Mouse (Mus musculus) bone marrow macrophage, adult 2 months (primary cell): ENCODE measurements at regions not wholly inside any gene's neighbourhood (a gene's known extent, or its start where the extent isn't known, plus 50 kb on each side); places are given as distances from the start of the nearest gene placed in this dataset.
A peak's percentile ranks its signal among the peaks of the same experiment; 100 is the strongest.
"Not testable (repeated sequence)": the region's sequence is repeated elsewhere in the genome, so short reads cannot be mapped to it uniquely, and the experiment has no call there.

Experiments
- H3K27ac ChIP-seq: 2 replicates; pipeline ENCODE4 v1.5.1; 2012; ENCODE audit warnings: low read depth, low read length; ENCODE audit not compliant: insufficient read depth
- H3K4me1 ChIP-seq: 2 replicates; pipeline ENCODE4 v1.6.1; 2012; ENCODE audit warnings: low read length; ENCODE audit not compliant: control insufficient read depth, insufficient read depth
- H3K4me3 ChIP-seq: 2 replicates; pipeline ENCODE4 v1.5.1; 2012; ENCODE audit warnings: mild to moderate bottlenecking, low read length, moderate library complexity; ENCODE audit not compliant: insufficient read depth
- CTCF ChIP-seq: IDR thresholded peaks from 2 replicates; pipeline ENCODE4 v1.5.1; 2012; ENCODE audit warnings: low read depth, mild to moderate bottlenecking, low read length, moderate library complexity

DNA sequence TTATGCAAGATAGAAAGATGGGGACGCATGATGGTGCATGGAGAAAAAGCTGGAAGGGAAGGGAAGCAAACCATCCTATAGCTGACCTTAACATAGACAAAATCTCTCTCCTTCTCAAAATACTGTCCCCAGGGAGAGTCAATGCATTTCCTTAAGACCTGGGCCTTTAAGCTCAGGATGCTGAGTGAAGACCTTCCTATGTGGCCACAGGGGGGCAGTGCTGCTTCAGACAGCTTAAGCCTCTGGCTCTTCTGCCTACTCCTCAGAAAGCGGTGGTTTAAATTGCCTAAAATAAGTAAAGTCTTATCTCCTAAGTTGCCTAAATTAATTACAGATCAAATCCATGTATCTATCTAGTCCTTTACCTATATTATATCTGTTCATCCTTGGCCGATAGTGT is 760.4 kb upstream of the Olfr1507 start:
- H3K4me1 ChIP-seq, H3K4me3 ChIP-seq, H3K27ac ChIP-seq: not testable (repeated sequence)

DNA sequence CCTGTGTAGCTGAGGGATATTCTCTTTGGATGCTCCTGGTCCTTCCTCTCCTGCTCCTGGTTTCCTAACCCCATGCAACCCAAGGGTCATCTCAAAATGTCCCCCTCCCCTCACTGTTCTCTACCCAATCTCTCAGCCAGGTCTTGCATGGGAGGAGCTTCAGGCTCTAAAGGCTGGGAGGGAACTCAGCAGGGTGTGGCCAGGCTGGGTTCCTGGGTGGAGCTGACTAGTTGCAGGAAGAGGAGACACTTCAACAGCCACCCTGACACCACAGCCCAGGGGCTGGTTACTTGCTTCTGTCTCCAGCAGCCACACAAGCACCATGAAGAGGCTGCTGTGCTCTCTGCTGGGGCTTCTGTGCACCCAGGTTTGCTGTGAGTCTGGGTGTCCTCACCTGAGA is 757.9 kb upstream of the Olfr1507 start:
- H3K27ac ChIP-seq, H3K4me3 ChIP-seq, H3K4me1 ChIP-seq: not testable (repeated sequence)

DNA sequence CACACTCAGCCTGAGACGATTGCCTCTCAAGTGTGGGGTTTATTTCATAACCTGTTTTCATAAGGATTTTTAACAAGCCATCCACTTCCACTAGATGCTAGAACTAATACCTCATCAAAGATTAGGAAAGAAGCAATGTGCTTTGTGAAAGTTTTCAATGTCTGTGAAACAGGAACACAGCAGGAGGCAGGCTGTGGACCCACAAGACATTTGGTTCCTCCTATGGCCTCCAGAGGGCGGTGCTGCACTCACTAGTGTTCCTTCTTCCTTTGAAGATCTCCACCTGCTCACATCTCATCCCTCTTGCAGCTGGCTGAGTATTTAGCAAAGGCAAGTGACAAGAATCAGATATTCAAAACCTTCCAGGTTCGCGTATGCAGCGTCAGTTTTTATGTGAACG is 735.6 kb upstream of the Olfr1507 start:
- not testable (repeated sequence) for H3K4me1 ChIP-seq, H3K27ac ChIP-seq, H3K4me3 ChIP-seq

DNA sequence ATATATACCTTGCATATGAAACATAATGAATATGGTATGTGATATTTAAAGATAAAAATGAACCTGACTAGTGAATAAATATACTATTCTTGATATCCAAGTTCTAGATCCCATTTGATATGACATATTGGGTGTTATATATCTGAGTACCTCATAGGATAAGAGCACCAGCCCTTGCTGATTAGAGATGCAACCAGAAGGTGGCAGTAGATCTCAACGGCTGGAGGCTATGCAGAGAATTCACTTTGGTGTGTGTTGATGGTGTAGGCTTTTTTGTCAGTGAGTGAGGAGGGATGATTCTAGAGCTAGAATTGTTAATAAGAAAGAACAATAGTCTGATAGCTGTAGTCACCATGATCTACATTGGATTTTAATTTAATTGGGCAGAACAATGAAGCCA is 729.2 kb upstream of the Olfr1507 start:
- H3K4me1 ChIP-seq, H3K4me3 ChIP-seq, H3K27ac ChIP-seq: not testable (repeated sequence)

DNA sequence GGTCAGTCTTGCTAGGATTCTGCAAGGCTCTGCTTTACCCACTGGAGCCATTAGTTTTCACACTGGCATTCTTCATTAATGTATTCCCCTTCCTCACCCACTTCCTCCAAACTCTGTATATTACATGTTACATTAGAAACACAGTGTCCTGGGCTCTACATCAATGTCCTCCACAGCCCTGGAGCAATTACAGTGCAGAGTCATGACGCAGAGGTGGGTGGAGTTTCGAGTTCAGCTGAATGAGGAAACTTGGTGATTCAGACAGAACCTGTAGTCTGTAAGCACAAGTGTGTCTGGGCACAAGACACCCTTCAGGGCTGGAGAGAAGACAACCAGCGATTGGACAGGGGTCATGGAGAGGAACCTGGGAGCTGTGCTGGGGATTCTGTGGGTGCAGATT is 715.0 kb upstream of the Olfr1507 start:
- not testable (repeated sequence) for H3K27ac ChIP-seq, H3K4me1 ChIP-seq, H3K4me3 ChIP-seq

DNA sequence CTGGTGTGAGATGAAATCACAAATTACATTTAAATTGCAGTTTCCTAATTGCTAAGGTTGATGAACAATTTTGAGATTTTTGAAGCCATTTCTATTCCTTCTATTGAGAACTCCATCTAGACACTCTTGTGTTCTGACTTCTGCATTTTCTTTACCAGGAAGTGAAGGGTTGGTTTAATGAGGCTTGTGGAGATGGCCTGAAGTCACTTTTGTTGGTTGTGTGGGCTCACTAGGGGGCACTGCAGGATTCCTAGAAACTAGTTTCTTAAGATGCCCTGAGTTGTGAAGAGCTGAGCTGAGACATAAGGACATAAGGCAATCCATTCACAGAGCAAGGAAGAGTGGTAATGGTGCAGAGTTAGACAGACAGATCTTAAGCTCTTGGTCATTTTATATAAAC is 713.7 kb upstream of the Olfr1507 start:
- not testable (repeated sequence) for H3K4me3 ChIP-seq, H3K27ac ChIP-seq, H3K4me1 ChIP-seq

DNA sequence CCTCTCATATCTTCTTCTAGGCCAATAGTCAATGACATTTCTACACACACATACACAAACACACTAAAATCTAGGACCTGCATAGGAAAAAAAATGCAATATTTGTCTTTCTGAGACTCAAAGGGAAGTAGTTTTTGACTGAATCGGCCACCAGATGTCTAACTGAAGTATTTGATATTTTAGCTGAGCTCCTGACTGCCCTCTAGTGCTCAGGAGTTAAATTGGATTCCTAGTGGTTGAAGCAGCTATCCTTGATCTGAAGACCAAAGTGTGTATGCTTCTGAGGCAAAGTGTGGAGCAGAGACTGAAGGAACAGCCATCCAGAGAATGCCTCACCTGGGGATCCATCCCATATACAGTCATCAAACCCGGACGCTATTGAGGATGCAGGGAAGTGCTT is 695.4 kb upstream of the Olfr1507 start:
- not testable (repeated sequence) for H3K4me3 ChIP-seq, H3K4me1 ChIP-seq, H3K27ac ChIP-seq

DNA sequence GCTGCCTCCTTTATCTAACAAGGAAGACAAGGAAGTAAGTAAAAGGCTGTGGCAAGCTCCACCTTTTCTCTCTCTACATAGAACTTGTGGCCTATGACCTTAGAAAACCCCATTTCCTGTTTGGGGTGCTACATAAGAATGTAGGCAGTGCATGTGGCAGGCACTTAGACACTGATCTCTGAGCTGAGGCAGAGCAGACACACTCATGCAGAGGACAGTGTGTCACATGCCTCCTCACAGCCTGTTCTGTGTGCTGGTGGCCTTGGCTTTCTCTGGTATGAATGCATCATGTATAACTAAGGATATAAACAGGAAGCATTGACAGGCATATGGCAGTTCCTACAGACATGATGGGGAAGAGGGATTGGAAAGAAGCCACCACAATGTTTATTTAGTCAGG is 678.5 kb upstream of the Olfr1507 start:
- not testable (repeated sequence) for H3K27ac ChIP-seq, H3K4me1 ChIP-seq, H3K4me3 ChIP-seq

DNA sequence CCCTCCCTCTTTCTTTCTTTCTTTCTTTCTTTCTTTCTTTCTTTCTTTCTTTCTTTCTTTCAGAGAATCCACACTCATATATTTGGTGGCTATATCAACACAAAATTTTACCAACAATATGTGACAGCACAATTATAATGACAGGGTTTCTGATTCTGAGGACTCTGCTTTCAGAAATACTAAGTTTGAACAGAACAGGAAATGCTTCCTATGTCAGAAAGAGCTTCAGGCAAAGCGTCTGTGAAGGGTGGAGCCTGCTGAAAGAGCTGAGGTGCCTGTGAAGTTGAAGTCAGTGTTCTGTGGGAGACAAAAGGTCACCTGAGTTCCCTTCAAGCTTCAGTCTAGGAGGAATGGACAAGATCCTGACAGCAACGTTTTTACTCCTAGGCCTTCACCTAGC is 670.8 kb upstream of the Olfr1507 start:
- H3K4me3 ChIP-seq, H3K27ac ChIP-seq, H3K4me1 ChIP-seq: not testable (repeated sequence)

DNA sequence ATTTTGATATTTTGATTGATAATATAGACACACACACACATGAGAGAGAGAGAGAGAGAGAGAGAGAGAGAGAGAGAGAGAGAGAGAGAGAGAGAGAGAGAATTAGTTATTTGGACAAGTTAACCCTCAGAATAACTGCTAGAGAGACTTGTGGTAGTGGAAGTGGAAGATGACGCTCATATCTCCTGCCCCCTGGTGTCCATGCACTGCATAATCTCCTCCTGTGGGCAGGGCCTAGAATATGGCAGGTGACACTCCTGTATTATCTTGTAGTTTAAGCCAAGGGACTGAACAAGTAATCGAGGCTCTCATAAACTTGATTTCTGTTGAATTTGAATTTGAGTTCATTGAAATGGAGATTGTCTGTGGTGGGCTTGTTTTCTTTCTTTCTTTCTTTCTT is 663.5 kb upstream of the Olfr1507 start:
- not testable (repeated sequence) for H3K4me3 ChIP-seq, H3K27ac ChIP-seq

DNA sequence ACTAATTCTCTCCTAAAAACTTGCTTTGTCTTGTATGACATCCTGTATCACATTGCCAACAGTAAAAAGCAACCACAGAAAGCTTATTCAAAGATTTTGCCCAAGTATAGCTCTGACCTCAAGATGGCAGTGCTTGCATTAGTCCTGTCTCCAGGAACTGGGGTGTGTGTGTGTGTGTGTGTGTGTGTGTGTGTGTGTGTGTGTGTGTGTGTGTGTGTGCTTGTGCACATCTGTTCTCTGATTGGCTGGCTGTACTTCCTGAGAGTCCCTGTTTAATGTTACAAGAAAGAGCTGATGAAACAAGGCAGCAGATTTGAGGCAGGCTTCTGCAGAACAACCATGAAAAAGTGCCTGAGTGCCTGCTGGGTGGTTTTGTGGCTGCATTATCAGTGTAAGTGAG is 639.2 kb upstream of the Olfr1507 start:
- H3K27ac ChIP-seq, H3K4me3 ChIP-seq, H3K4me1 ChIP-seq: not testable (repeated sequence)

More for the DNA sequence above, 663.5 kb upstream of the Olfr1507 start:
- not testable (repeated sequence) for H3K4me1 ChIP-seq

DNA sequence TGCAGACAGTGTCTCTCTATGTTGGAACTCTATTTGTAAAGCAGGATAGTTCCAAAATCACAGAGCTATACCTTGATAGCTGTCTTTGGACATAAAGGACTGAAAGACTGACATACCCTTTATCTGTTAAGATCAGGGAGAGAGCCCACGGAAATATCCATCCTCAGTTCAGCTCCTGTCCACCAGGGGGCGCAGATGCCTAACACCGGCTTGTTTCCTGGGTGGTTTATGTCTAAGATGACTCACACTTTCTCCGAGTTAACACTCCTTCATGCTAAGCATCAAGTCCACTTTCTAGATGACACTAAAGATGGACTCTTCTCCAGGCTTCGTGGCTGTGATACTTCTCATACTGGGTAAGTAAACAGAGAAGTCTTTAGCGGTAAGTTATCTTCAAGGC is 636.8 kb upstream of the Olfr1507 start:
- H3K27ac ChIP-seq, H3K4me3 ChIP-seq, H3K4me1 ChIP-seq: not testable (repeated sequence)
- TF ChIP-seq CTCF: peak; percentile 16; the same call in 1 of the 2 replicates

DNA sequence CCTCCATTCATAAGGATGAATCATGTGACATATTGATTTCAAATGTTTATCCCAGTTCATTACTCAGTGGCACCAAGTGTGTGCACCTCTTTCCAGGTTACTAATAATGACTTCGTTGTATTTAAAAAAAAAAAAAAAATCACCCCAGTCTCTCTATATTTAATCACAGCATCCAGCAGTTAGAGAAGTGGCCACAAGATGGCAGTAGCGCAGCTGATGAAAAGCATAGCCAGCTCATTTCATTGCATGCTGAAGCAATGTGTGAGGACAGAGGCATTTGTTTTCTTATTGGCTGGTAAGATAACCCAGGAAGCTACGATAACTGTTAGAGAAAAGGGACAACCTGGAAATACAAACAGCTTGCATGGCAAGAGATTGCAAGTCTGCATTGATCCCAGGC is 626.2 kb upstream of the Olfr1507 start:
- not testable (repeated sequence) for H3K4me3 ChIP-seq, H3K27ac ChIP-seq, H3K4me1 ChIP-seq

DNA sequence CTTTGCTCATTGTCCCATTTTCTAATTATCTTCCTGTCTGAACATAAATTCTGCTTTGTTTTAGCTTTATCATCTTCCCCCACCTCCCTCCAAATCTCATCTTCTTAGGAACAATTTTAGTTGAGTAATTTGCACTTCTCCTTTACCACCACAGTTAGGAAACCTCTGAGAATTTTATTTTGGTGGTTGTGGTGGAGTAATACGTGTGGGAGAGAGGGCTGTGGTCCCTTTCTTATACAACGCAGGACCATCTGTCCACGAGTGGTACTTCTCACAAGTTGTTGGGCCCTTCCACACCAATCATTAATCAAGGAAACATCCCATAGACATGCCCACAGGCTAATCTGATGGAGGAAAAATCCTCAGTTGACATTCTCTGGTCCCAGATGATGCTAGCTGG is 614.2 kb upstream of the Olfr1507 start:
- not testable (repeated sequence) for H3K4me1 ChIP-seq, H3K27ac ChIP-seq, H3K4me3 ChIP-seq

DNA sequence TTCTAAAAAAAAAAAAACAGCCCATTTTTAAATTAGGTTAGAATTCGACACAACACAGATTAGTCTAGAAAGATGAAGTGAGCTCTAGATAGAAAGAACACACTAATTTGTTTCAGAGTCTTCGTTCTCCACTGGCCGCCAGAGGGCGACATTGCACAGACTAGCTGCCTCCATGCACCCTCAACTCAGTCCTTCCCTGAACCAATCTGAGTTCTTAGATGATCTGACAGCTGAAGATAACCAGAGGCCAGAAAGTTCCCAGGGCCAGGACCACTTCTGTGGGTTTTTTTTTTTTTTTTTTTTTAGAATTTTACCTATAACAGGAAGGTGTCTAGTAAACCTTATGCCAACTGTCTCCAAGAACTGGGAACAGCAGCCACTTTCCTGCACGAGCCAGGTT is 605.8 kb upstream of the Olfr1507 start:
- H3K27ac ChIP-seq, H3K4me3 ChIP-seq: not testable (repeated sequence)

DNA sequence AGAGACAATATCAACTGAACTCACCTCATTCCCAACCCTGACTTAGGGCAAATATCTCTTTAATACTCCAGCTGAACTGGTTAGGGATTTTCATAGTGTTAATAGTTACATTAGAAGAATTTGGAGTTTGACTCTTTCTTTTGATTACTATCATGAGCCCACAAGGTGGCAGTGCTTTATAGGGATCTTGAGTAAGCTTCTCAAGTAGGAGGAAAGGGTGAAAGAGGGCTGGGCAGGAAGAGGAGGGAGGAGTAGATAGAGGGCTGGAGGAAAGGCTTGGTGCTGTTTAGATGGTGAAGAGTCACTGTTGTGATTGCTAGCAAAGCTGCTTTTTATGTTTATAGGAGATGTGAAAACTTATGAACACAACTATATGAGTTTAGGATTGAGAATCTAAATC is 595.4 kb upstream of the Olfr1507 start:
- not testable (repeated sequence) for H3K27ac ChIP-seq, H3K4me1 ChIP-seq

More for the DNA sequence above, 605.8 kb upstream of the Olfr1507 start:
- H3K4me1 ChIP-seq: not testable (repeated sequence)

DNA sequence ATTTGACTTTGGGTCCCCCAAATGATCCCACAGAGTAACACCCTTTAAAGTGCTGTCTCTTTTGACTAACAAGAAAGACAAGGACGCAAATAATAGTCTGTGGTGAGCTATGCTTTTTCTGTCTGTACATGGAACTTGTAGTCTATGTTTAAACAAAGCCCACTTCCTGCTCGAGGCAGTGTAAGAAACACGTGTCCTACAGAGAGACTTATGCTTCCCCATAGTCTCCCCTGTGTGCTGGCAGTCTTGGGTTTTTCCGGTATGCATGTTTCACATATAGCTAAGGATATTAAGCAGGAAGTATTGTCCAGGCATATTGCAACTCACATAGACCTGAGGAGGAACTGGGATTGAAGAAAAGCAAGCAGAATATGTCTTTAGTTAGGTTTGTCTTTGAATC is 586.3 kb upstream of the Olfr1507 start:
- not testable (repeated sequence) for H3K4me3 ChIP-seq, H3K4me1 ChIP-seq, H3K27ac ChIP-seq

More for the DNA sequence above, 595.4 kb upstream of the Olfr1507 start:
- H3K4me3 ChIP-seq: not testable (repeated sequence)
